Mouse (Mus musculus): ENCODE measurements around the gene Aco2.

- TF ChIP-seq CTCF (IDR thresholded peaks at IDR 0.05; ENCODE audit: insufficient read depth, low read length), result no peak
- TF ChIP-seq POLR2A (IDR thresholded peaks at IDR 0.05; ENCODE audit: borderline replicate concordance, extremely low read depth, low read depth, low read length), result no peak
Observed at GRCm38 (mm10) chr15:81886795-81887550, 14.9 kb downstream of the Aco2 start.
